Mouse (Mus musculus): ENCODE data around the gene Bbs12. TPM values are rescaled to one million over a fixed set of nuclear protein-coding genes. Genes with fewer than 3 reads are reported as not detected.

Gene Bbs12
- polyA plus RNA-seq, 1 experiment = 1.5 TPM

- 62% methylated on average over 9 of the region's 9 CpGs for WGBS
- Histone ChIP-seq H3K36me3 (ENCODE audit: control insufficient read depth, insufficient read depth, low read length) (no peaks in the 10 kb centered on the region), H3K4me1 (ENCODE audit: control insufficient read depth, insufficient read depth, low read length) (no peaks in the 10 kb centered on the region), H3K27ac (ENCODE audit: insufficient read depth, low read depth, low read length) (no peak overlapping the region), H3K27me3 (replicated peaks; ENCODE audit: control insufficient read depth, insufficient read depth, low read length) (no peaks in the 10 kb centered on the region), H3K4me3 (ENCODE audit: insufficient read depth, low read depth, low read length) (no peak overlapping the region)
- no peak for DNase-seq
- TF ChIP-seq POLR2A (IDR thresholded peaks at IDR 0.05; ENCODE audit: low read depth, low read length) (no peak), CTCF (conservative IDR thresholded peaks at IDR 0.05; ENCODE audit: insufficient read depth, insufficient read length, low read depth, low read length) (no peak)
These were observed 48.4 kb downstream of the Bbs12 start for GRCm38 (mm10) chr3:37360729-37361128.

DNA sequence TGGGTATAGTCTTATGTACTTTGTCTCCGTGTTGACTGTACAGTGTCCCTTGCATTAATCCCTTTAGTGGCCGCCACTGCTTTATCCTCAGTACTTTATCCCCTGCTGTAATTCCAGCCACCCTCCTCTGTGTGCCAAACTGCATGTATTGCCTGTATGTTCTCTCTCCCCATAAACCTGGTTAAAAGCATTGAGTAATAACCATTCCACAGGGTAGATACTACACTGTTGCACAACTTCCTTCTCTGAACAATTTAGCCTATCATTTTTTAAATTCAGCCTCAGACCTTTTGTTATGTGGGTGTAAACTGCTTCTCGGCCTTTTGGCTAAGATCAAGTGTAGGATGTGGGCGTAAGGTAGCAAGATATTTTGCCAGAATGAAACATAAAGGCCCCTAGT lies 52.8 kb downstream of the Bbs12 start:
- no peaks in the 10 kb centered on the region for H3K4me1 ChIP-seq (ENCODE audit: control insufficient read depth, insufficient read depth, low read length)
- H3K4me3 ChIP-seq (ENCODE audit: insufficient read depth, low read depth, low read length) = no peak overlapping the region
- H3K27me3 ChIP-seq (replicated peaks; ENCODE audit: control insufficient read depth, insufficient read depth, low read length) = no peaks in the 10 kb centered on the region; the same call in 1 of the 2 replicates
- TF ChIP-seq POLR2A (IDR thresholded peaks at IDR 0.05; ENCODE audit: low read depth, low read length) (no peak), CTCF (conservative IDR thresholded peaks at IDR 0.05; ENCODE audit: insufficient read depth, insufficient read length, low read depth, low read length) (no peak)
- 96% methylated on average over 4 of the region's 4 CpGs for WGBS
- no peak overlapping the region for H3K27ac ChIP-seq (ENCODE audit: insufficient read depth, low read depth, low read length)
- H3K36me3 ChIP-seq (ENCODE audit: control insufficient read depth, insufficient read depth, low read length) = no peaks in the 10 kb centered on the region
- no peak for DNase-seq

- TF ChIP-seq CTCF (conservative IDR thresholded peaks at IDR 0.05; ENCODE audit: insufficient read depth, insufficient read length, low read depth, low read length) (no peak), POLR2A (IDR thresholded peaks at IDR 0.05; ENCODE audit: low read depth, low read length) (no peak)
- DNase-seq = no peak
- Histone ChIP-seq H3K27me3 (replicated peaks; ENCODE audit: control insufficient read depth, insufficient read depth, low read length) (no peaks in the 10 kb centered on the region; the same call in 1 of the 2 replicates), H3K4me1 (ENCODE audit: control insufficient read depth, insufficient read depth, low read length) (no peaks in the 10 kb centered on the region), H3K27ac (ENCODE audit: insufficient read depth, low read depth, low read length) (no peak overlapping the region), H3K4me3 (ENCODE audit: insufficient read depth, low read depth, low read length) (no peak overlapping the region), H3K36me3 (ENCODE audit: control insufficient read depth, insufficient read depth, low read length) (no peaks in the 10 kb centered on the region)
- WGBS = 49% methylated on average over 3 of the region's 3 CpGs
These were observed 53.6 kb downstream of the Bbs12 start for GRCm38 (mm10) chr3:37365976-37366375.

GRCm38 (mm10) chr3:37366381-37367053 lies 54.2 kb downstream of the Bbs12 start:
- no peak overlapping the region for H3K4me3 ChIP-seq (ENCODE audit: insufficient read depth, low read depth, low read length)
- DNase-seq = no peak
- 51% methylated on average over 4 of the region's 4 CpGs for WGBS
- no peaks in the 10 kb centered on the region for H3K36me3 ChIP-seq (ENCODE audit: control insufficient read depth, insufficient read depth, low read length)
- no peaks in the 10 kb centered on the region; the same call in 1 of the 2 replicates for H3K27me3 ChIP-seq (replicated peaks; ENCODE audit: control insufficient read depth, insufficient read depth, low read length)
- TF ChIP-seq CTCF (conservative IDR thresholded peaks at IDR 0.05; ENCODE audit: insufficient read depth, insufficient read length, low read depth, low read length) (no peak), POLR2A (IDR thresholded peaks at IDR 0.05; ENCODE audit: low read depth, low read length) (no peak)
- H3K27ac ChIP-seq (ENCODE audit: insufficient read depth, low read depth, low read length) = no peak overlapping the region
- no peaks in the 10 kb centered on the region for H3K4me1 ChIP-seq (ENCODE audit: control insufficient read depth, insufficient read depth, low read length)

GRCm38 (mm10) chr3:37370407-37370806 lies 58.1 kb downstream of the Bbs12 start:
- no peak for DNase-seq
- H3K36me3 ChIP-seq (ENCODE audit: control insufficient read depth, insufficient read depth, low read length) = no peaks in the 10 kb centered on the region
- no peaks in the 10 kb centered on the region for H3K4me1 ChIP-seq (ENCODE audit: control insufficient read depth, insufficient read depth, low read length)
- no peak overlapping the region for H3K27ac ChIP-seq (ENCODE audit: insufficient read depth, low read depth, low read length)
- no peak for TF ChIP-seq POLR2A (IDR thresholded peaks at IDR 0.05; ENCODE audit: low read depth, low read length)
- TF ChIP-seq CTCF (conservative IDR thresholded peaks at IDR 0.05; ENCODE audit: insufficient read depth, insufficient read length, low read depth, low read length) = no peak
- H3K27me3 ChIP-seq (replicated peaks; ENCODE audit: control insufficient read depth, insufficient read depth, low read length) = no peaks in the 10 kb centered on the region; the same call in 1 of the 2 replicates
- WGBS = 44% methylated on average over 4 of the region's 4 CpGs
- H3K4me3 ChIP-seq (ENCODE audit: insufficient read depth, low read depth, low read length) = no peak overlapping the region

Other genes with a start within 250 kb of the Bbs12 start
- gene Adad1, start 249.0 kb upstream of the Bbs12 start, polyA plus RNA-seq (2012; rRNA removed) = not detected in 2 replicates
- 0.17 TPM in 1 of 2 replicates, not detected in the other for gene Il2, start 186.6 kb upstream of the Bbs12 start, polyA plus RNA-seq (2012; rRNA removed)
- gene Il21, start 79.9 kb upstream of the Bbs12 start, polyA plus RNA-seq (2012; rRNA removed) = not detected in 2 replicates
- 2.0 and 4.6 TPM in 2 replicates for gene Cetn4, start 154 bp downstream of the Bbs12 start, polyA plus RNA-seq (2012; rRNA removed)
- 0.78 and 0.79 TPM in 2 replicates for gene Fgf2, start 35.8 kb downstream of the Bbs12 start, polyA plus RNA-seq (2012; rRNA removed)
- gene Spata5, start 107.3 kb downstream of the Bbs12 start, polyA plus RNA-seq (2012; rRNA removed) = 2.0 and 2.7 TPM in 2 replicates
- 26.0 and 32.4 TPM in 2 replicates for gene Nudt6, start 107.7 kb downstream of the Bbs12 start, polyA plus RNA-seq (2012; rRNA removed)

Measured in kidney, adult 2 months (tissue).